Mouse (Mus musculus): ENCODE measurements around the gene Zfp64. TPM values are rescaled to one million over a fixed set of nuclear protein-coding genes. Genes with fewer than 3 reads are reported as not detected.
A peak's percentile ranks its signal among the peaks of the same experiment; 100 is the strongest.

Gene Zfp64
- 18.9 TPM in 2 replicates for polyA plus RNA-seq (2012; rRNA removed)

DNA sequence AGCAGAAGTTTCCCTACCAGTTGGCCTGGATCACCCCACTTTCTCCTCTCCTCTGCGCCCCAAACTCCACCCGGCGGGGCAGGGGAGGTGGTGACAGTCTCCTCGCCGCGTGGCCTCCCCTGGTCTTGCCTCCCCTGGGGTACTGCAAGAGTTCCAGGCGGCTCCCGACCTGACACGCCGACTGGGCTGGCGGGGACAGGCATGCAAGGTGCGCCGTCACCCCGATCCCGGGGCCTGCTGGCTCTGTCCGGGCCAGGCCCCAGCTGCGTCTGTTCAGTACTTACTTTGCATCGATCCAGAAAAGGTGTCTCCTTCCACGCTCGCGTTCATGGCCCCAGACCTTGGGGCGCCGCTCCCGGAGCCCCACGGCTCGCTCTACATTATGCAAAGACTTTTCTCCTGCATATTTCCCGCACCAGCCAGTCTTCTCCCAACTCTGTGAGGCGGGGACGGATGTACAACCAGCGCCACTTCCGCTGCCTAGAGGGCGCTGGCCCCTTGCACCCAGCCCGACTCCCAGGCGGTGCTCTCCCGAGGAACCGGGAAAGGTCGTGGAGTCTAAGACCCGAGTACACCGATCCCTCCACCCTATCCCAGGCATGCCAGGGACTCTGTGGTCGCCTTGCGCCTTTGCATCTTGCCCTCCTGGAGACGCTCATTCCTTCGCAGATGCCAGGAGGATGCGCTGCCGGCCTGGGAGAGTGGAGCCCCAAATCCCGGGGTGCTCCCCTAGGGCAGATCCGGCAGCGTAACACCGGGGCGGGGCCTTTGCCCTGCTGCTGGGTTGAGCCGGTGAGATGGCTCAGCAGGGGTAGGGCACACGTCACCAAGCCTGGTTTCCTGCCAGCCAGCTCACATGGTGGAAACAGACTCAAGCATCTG lies at the start of gene Zfp64:
Gene Zfp64, minus strand, starts transcription at position 753 of the 882 bp plus-strand sequence.
- H3K27ac ChIP-seq (ENCODE audit: insufficient read depth, low read length), result peak within 1 kb of the TSS; percentile 89
- peak within 1 kb of the TSS; percentile 88 for H3K4me3 ChIP-seq (ENCODE audit: insufficient read depth, low read length)
- TF ChIP-seq CTCF (IDR thresholded peaks at IDR 0.05; ENCODE audit: extremely low read depth, insufficient read depth, low read length), result peak; percentile 41; the same call in 1 of the 2 replicates
- TF ChIP-seq POLR2A (IDR thresholded peaks at IDR 0.05; ENCODE audit: extremely low read depth, insufficient read depth, low read length), result peak; percentile 51; the same call in 1 of the 2 replicates
- no peaks in the 10 kb centered on the region; the same call in 1 of the 2 replicates for H3K4me1 ChIP-seq (ENCODE audit: control insufficient read depth, insufficient read depth, low read length)

DNA sequence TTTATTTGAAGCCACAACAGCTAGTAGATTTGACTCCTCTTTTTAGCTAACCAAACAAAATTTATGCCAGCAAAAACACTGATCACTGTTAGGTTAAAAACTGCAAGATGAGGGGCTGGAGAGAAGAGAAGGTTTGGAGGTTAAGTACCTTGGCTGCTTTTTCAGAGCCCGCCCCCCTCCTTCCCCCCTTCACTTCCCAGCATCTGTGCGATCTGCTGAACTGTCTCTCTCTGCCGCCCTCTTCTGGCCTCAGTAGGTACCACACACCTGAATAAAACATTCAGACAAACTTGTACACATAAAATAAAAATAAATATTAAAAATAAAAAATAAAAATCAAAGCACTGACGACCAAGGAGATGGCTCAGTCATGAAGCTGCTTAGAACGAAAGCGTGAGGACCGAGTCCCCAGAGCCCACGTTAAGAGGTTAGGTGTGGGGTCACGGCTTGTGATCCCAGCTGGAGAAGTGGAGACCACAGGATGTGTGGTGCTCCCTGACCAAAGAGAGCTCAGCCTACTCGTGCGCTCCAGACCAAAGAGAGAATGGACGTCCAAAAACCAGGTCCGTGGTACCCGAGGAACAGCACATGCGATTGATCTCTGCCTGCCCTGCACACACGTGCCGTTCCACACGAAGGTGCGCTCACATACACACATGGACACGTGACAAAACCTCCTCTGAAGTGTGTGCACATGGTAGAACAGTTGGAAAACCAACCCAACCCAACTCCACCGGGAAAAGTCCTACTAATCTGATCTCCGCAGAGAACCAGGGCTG lies 37.4 kb upstream of the Zfp64 start:
- Histone ChIP-seq H3K4me3 (ENCODE audit: insufficient read depth, low read length) (no peak overlapping the region), H3K27ac (ENCODE audit: insufficient read depth, low read length) (no peak overlapping the region), H3K4me1 (ENCODE audit: control insufficient read depth, insufficient read depth, low read length) (no peaks in the 10 kb centered on the region; the same call in 1 of the 2 replicates)
- TF ChIP-seq POLR2A (IDR thresholded peaks at IDR 0.05; ENCODE audit: extremely low read depth, insufficient read depth, low read length) (no peak), CTCF (IDR thresholded peaks at IDR 0.05; ENCODE audit: extremely low read depth, insufficient read depth, low read length) (peak; percentile 13; the same call in 1 of the 2 replicates)

DNA sequence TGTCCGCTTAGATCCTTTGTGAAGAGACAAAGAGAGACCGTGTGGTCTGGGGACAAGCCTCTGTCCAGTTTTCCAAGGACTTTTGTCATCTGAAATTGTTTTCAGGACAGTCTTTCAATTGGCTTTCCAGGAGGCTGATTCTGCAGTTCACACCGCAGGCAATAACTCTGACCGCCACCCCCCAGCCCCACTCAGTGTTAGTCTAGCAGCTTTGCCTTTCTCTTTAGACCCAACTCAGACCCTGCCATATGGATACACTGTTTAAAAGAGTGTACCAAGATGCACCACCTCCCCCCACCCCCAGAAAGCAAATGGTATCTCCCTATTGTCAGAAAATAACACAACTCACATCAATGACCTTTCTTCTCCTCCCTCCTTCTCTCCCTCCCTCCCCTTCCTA lies 35.6 kb upstream of the Zfp64 start:
- TF ChIP-seq POLR2A (IDR thresholded peaks at IDR 0.05; ENCODE audit: extremely low read depth, insufficient read depth, low read length) (no peak), CTCF (IDR thresholded peaks at IDR 0.05; ENCODE audit: extremely low read depth, insufficient read depth, low read length) (no peak)
- no peak overlapping the region for H3K27ac ChIP-seq (ENCODE audit: insufficient read depth, low read length)

DNA sequence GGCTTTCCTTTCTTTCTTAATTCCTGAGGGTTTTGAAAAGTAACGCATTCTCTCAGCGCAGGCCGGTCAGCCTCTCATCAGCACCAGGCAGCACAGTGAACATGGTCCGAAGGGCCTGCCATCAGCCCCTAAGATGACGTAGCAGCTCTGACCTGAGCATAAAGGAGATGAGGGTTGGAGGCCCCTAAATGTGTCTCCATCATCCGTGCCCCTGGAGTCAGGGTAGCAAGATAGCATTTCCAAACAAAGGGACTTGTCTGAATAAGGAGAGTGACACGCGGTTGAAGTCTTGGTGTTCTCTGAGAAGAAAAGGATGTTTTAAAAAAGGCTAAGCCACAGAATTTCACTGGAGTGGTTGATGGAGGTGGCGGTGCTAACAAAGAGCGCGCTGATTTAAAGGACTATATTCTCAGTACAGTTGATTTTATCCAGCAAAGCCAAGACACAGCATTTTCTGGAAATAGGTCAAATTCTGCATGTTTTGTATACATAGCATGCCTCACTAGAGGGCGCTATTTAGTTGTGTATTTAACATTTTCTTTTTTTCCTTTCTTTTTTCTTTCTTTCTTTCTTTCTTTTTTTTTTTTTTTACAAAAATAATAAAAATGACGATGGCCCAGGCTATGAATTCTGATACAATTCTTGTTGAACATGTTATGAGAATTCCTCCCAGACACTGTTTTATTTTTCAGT lies 34.8 kb upstream of the Zfp64 start:
- Histone ChIP-seq H3K27ac (ENCODE audit: insufficient read depth, low read length) (no peak overlapping the region), H3K4me3 (ENCODE audit: insufficient read depth, low read length) (no peak overlapping the region), H3K4me1 (ENCODE audit: control insufficient read depth, insufficient read depth, low read length) (no peaks in the 10 kb centered on the region; the same call in 1 of the 2 replicates)
- TF ChIP-seq POLR2A (IDR thresholded peaks at IDR 0.05; ENCODE audit: extremely low read depth, insufficient read depth, low read length) (no peak), CTCF (IDR thresholded peaks at IDR 0.05; ENCODE audit: extremely low read depth, insufficient read depth, low read length) (no peak)

More for the DNA sequence above, 35.6 kb upstream of the Zfp64 start:
- H3K4me3 ChIP-seq (ENCODE audit: insufficient read depth, low read length), result no peak overlapping the region
- no peaks in the 10 kb centered on the region; the same call in 1 of the 2 replicates for H3K4me1 ChIP-seq (ENCODE audit: control insufficient read depth, insufficient read depth, low read length)

DNA sequence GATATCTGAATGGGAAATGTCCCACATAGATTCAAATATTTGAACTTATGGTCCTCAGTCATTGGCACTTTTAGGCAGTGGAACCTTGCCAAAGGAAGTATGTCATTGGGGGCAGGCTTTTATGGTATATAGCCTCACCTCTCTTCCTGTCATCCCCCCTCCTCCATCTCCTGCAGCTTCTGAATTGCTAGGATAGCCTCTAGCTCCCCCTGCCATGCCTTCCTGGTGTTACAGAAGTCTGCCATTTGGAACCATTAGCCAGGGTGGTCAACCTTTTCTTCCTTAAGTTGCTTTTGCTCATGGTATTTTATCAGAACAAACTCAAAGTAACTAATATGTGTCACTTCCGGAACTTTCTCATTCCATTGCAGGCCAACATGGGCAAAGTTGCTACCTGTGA lies 32.7 kb upstream of the Zfp64 start:
- Histone ChIP-seq H3K4me3 (ENCODE audit: insufficient read depth, low read length) (no peak overlapping the region), H3K27ac (ENCODE audit: insufficient read depth, low read length) (no peak overlapping the region), H3K4me1 (ENCODE audit: control insufficient read depth, insufficient read depth, low read length) (no peaks in the 10 kb centered on the region; the same call in 1 of the 2 replicates)
- TF ChIP-seq CTCF (IDR thresholded peaks at IDR 0.05; ENCODE audit: extremely low read depth, insufficient read depth, low read length) (peak; percentile 26; the same call in 1 of the 2 replicates), POLR2A (IDR thresholded peaks at IDR 0.05; ENCODE audit: extremely low read depth, insufficient read depth, low read length) (no peak)

DNA sequence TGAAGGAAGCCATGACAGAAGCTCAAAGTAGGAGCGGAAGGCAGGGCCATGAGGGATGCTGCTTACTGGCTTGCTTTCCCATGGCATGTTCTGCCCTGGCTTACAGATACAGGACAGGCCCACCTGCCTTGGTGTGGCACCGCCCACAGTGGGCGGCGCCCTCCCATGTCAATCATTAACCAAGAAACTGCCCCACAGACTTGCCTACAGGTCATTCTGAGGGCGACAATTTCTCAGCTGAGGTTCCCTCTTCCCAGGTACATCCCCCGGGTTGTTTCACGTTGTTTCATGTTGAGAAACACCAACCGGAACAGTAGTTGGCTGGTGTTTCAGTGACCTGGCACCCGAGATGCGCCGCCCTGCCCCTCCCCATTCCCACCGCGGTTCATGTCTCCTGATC lies 32.0 kb upstream of the Zfp64 start:
- TF ChIP-seq CTCF (IDR thresholded peaks at IDR 0.05; ENCODE audit: extremely low read depth, insufficient read depth, low read length) (no peak), POLR2A (IDR thresholded peaks at IDR 0.05; ENCODE audit: extremely low read depth, insufficient read depth, low read length) (no peak)
- no peak overlapping the region for H3K27ac ChIP-seq (ENCODE audit: insufficient read depth, low read length)

DNA sequence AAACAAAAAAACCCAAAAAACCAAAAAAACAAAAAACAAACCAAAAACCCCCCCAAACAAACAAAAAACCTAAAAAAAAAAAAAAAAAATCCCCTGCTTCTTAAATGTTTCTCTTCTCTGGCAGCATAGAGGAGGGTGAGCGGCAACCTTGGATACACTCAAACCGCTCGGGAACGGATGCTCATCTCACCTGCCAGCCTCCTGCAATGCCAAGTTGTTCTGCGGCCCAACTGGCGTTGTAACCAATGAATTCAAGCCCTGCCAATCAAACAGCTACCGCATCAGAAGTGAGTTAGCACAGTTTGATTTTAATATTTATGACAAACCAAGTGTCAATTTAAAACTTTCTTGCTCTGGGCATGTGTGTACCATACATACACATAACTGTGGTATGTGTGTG lies 26.6 kb upstream of the Zfp64 start:
- Histone ChIP-seq H3K4me3 (ENCODE audit: insufficient read depth, low read length) (no peak overlapping the region), H3K4me1 (ENCODE audit: control insufficient read depth, insufficient read depth, low read length) (no peaks in the 10 kb centered on the region)
- TF ChIP-seq POLR2A (IDR thresholded peaks at IDR 0.05; ENCODE audit: extremely low read depth, insufficient read depth, low read length), result no peak
- no peak for TF ChIP-seq CTCF (IDR thresholded peaks at IDR 0.05; ENCODE audit: extremely low read depth, insufficient read depth, low read length)

More for the DNA sequence above, 32.0 kb upstream of the Zfp64 start:
- no peaks in the 10 kb centered on the region; the same call in 1 of the 2 replicates for H3K4me1 ChIP-seq (ENCODE audit: control insufficient read depth, insufficient read depth, low read length)
- H3K4me3 ChIP-seq (ENCODE audit: insufficient read depth, low read length), result no peak overlapping the region

DNA sequence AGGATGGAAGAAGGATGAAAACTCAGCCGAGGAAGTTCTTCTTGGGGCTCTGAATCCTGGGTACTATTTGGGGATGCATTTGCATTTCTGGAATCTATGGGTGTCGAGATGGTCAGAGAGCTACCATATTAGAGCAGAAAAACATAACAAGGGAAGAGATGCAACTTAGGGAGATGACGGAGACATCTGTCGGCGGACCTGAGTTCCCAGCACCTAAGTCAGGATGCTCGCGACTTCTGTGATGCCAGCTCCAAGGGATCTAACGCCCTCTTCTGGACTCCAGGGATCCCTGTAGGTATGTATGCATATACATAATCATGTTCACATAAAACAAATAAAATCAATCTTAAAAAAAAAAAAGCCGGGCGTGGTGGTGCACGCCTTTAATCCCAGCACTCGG lies 26.1 kb upstream of the Zfp64 start:
- no peak for TF ChIP-seq CTCF (IDR thresholded peaks at IDR 0.05; ENCODE audit: extremely low read depth, insufficient read depth, low read length)
- Histone ChIP-seq H3K4me1 (ENCODE audit: control insufficient read depth, insufficient read depth, low read length) (no peaks in the 10 kb centered on the region), H3K27ac (ENCODE audit: insufficient read depth, low read length) (no peak overlapping the region), H3K4me3 (ENCODE audit: insufficient read depth, low read length) (0 out of 2 replicates have a peak overlapping the region, but pooled peaks have one; percentile 15)

More for the DNA sequence above, 26.6 kb upstream of the Zfp64 start:
- H3K27ac ChIP-seq (ENCODE audit: insufficient read depth, low read length), result no peak overlapping the region

DNA sequence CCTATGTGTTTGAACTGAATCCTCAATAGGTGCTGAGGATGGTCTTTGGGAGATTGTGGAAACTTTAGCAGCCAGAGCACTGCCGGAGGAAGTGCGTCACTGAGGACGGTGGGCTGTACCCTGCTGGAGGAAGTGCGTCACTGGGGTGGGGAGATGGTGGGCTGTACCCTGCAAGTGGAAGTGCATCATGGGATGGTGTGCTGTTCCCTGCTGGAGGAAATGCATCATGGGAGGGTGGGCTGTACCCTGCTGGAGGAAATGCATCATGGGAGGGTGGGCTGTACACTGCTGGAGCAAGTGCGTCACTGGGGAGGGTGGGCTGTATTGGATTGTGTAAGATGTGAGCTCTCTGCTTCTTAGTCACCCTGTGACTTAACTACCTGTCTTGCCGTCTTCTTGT lies 25.5 kb upstream of the Zfp64 start:
- H3K27ac ChIP-seq (ENCODE audit: insufficient read depth, low read length), result no peak overlapping the region
- TF ChIP-seq POLR2A (IDR thresholded peaks at IDR 0.05; ENCODE audit: extremely low read depth, insufficient read depth, low read length) (0 out of 2 replicates have a peak, but pooled peaks have one; percentile 21), CTCF (IDR thresholded peaks at IDR 0.05; ENCODE audit: extremely low read depth, insufficient read depth, low read length) (no peak)
- H3K4me3 ChIP-seq (ENCODE audit: insufficient read depth, low read length), result peak overlapping the region; percentile 15; the same call in 1 of the 2 replicates
- no peaks in the 10 kb centered on the region for H3K4me1 ChIP-seq (ENCODE audit: control insufficient read depth, insufficient read depth, low read length)
